Mouse (Mus musculus): ENCODE results near the gene Utf1.
A peak's percentile ranks its signal among the peaks of the same experiment; 100 is the strongest.

DNA sequence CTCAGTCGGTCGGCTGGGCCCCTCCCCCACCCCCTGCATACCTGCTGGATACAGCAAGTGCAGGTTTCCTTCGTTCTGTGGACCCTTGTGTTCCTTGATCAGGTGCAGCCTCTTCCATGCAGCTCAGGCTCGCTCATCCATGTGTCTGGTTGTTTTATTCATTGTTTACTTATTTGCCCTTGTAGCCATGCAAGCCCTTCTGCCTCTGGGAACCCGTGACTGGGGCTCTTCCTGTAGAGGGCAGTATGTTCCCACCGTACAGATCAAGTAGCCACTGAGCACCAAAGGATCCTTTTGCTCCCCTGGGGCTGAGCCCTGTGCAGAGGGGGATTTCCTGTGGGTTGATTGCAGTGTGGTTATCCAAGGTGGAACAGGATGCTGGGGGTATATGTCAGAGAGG, 37.9 kb upstream of the Utf1 start:
- peak; percentile 24; the same call in 1 of the 2 replicates for TF ChIP-seq CTCF (IDR thresholded peaks at IDR 0.05; ENCODE audit: control insufficient read depth, insufficient read depth, insufficient replicate concordance, low read depth, low read length)
- TF ChIP-seq POLR2A (IDR thresholded peaks at IDR 0.05; ENCODE audit: control insufficient read depth, low read depth, low read length), result no peak
